Mouse (Mus musculus): Measurements from ENCODE around the gene Ubap1l.

- TF ChIP-seq CTCF (IDR thresholded peaks at IDR 0.05; ENCODE audit: low read depth, low read length) (no peak), TAL1 (conservative IDR thresholded peaks at IDR 0.05; ENCODE audit: low read depth, low read length) (no peak), POLR2AphosphoS5 (IDR thresholded peaks at IDR 0.05; ENCODE audit: insufficient replicate concordance, low read depth, low read length) (no peak)
Observed at GRCm38 (mm10) chr9:65408871-65409295, 48.0 kb downstream of the Ubap1l start.
